Mouse (Mus musculus): ENCODE measurements around the gene Wnt5a.

The Wnt5a gene

DNA sequence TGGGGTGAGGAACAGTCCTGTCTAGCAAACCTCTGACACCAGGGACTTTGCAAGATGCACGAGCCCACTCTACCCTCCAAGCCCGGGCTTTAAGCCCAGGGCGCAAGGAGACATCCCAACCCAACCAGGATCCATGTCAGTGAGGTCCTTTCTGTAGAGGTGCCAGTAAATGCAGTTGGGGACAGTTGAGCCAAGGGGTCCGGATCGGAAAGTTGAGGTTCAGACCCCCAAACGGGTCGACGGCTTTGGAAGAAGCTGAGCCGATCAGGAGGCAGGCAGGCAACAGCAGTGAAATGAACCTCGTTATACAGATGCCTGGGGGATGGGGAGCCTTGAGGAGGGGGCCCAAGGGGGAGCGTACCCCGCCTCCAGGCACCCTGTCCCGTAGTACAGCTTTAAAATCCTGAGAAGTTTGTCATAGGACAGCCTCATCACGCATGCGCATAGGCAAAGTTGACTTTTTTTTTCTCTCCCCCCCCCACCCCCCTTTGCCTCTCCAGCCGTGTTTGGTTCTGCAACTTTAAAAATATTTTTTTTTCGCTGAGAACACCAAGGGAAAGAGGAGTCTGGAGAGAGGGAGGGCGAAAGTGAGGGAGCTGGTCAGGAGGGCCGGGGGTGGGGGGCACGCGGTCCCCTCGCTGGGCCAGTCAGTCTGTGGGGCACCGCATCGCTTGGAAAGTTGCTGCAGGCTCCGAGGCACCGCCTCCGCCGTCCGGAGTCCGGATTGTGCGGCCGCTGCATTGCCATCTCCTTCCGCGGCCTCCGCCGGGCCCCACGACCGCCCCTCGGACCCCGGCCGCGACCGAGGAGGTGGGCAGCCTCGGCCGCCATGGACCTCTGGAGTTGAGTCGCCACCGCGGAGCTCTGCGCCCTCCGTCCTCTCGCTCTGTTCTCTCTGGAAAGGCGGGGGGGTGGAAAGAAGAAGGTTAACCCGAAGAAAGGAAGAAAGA, at the start of gene Wnt5a:
TSS of gene Wnt5a (plus strand) at position 650 of the 950 bp plus-strand sequence.
- no peak for DNase-seq

DNA sequence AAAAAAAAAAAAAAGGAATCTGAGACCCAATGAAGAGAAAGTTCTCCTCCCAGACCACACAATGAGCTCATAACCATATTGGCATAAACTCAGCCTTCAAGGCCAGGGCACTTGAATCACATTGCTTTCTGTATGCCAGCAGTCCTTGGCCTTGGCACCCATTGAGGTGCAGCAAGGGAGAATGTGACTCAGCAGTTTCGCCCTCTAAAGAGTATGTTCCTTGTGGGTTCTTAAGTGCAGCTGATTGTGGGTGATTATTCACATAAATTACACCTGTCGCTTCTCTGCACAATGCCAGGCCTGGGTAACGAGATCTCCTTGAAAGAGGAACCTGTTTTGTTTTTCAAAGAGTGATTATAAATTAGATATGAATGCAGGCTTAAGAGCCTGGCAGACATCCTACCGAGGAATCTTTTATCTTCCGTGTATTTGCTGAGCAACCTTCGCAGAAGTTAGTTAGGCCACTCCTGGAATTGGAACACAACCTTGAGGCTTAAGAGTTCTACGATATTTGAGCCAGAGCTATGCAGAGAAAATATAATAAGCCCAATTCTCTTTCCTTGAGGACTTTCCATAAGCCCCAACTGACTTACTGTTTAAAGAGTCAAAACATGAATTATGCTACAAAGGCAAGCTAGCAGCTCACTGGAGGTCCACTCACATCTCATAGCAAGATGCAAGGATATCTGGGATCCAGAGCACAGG, 48.0 kb upstream of the Wnt5a start:
- peak; percentile 23 for DNase-seq

DNA sequence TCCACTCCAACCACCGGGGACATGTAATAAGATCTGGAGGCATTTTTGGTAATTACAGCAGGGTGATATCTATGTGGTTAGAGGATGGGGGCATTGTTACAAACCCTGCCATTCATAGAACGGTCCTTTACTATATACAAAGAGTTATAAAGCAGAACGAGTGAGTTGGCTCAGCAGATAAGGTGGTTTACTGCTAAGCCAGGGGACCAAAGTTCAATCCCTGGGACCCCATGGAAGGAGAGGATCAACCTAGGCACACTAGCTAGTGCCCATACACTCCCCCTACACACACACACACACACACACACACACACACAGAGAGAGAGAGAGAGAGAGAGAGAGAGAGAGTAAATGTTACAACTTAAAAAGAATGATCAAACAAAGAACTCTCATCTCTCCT, 47.1 kb upstream of the Wnt5a start:
- no peak for DNase-seq

DNA sequence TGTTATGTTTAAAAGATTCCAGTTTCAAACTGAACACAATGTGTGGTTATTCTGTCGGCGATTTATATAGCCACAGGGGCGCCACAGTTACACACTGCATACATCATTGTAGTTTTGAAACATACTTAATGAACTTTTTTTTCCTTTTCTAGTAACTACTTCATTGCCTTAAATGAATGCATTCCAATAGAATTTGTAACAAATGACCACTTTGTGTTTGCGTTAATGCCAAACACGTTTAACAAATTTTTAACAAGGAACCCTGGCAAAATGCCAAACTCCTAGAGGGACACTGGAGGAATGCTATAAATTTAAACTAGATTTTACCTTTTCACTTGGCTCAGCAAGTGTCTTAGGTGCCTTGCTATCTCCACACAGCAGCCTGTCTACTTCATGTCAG, 36.6 kb upstream of the Wnt5a start:
- DNase-seq = no peak

DNA sequence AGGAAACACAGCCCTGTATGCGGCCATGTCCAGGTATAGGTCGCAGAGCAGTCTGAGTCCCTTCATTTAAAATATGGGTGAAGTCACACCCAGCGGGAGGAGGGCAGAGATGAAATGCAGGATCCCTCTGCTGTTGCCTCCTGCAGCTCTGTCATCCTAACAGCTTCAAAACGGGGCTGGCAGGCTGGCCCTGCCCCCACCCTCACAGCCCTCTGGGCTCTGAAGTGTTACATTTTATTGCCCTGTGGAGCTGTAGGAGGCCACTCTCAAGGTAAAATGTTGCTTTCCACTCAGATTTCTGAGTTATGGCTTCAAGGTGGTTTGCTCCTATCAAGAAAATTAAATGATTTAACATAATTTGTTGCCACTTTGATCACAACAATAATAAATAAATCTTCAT, 34.9 kb upstream of the Wnt5a start:
- DNase-seq = no peak

DNA sequence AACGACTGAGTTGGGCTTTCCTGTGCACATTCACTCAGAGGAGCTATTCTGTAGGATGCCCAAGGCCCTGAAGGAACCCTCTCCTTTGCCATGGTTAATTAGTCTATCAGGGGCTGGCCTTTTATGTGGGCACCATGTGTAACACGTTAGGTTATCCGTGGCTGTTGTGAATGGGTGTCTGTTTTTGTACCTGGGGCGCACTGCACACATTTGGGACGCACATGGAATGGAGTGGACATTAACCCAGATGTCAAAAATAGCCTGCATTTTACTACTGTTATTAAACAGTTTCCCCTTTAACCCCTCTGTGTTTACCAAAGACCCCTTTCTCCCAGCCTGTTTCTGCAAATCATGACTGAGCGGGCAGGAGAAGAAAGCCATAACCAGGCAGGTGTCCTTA, 34.3 kb upstream of the Wnt5a start:
- DNase-seq = no peak

DNA sequence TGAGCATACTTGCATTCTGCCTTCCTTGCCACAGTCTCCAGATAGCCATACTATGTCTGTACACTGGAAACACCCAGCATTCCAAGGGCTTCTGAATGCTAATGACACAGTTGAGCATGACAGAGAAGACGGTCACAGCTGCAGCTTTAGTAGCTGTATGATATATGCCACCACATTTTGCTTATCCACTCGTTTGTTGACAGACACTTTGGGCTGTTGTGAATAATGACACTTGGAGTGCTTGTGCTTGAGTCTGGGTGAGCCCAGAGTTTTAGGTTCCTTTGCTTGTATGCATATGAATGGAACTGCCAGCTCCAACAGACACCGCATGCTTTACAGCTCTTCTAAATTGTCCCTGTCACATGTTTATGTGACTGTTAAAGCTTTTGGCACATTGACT, 29.5 kb upstream of the Wnt5a start:
- DNase-seq = no peak

DNA sequence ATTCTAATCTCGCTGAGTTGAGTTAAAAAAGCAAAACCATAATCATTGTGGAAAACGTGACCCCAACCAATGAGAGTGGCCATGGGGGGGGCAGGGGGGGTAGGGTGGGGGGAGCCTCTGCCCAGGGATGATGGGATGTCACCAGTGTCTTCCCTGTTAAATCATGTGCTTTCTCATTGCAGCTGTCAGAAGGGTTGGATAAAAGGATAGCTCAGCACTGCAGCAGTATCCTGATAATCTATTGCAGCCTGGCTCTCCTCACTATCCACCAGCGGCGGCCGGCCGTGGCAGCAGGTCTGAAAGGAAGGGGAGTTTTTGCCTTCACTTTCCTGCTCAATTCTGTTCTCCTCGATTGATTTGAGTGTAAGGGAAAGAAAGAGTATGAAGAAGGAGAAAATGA, 29.1 kb upstream of the Wnt5a start:
- DNase-seq = no peak

DNA sequence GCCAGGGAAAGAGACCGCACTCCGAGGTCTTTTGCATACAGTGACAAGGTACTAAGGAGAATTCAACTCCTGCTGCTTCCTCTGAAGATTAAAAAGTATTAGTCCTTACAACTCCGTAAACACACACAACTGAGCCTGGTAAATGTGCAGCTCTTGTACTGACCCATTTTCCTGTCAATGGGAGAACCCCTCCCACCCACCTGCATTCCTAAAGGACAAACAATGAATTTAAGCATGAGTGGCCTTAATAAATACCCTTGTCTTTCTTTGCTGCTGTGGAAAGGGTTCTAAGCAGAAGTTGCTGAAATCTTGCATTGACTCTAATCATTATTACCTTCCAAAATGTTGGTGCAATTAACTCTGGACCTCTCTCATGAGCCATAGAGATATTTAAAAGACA, 27.8 kb upstream of the Wnt5a start:
- DNase-seq = no peak

DNA sequence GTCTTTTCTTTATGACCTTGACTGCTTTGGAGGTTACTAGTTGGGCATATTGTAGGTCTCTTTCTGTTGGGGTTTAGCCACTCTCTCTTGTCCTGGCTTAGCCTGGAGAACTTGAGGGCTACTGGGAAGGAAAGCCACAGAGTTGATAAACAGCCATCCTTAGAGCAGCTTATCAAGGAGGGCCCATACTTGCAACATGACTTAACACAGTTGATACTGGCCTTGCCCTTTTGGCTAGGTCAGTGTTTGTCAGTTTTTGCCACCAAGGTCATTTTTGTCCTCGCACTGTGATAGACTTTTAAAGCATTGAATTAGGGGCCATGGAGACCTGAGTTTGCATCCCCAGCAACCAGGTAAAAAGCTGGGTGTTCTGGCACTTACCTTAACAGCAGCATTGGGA, 23.7 kb upstream of the Wnt5a start:
- no peak for DNase-seq

DNA sequence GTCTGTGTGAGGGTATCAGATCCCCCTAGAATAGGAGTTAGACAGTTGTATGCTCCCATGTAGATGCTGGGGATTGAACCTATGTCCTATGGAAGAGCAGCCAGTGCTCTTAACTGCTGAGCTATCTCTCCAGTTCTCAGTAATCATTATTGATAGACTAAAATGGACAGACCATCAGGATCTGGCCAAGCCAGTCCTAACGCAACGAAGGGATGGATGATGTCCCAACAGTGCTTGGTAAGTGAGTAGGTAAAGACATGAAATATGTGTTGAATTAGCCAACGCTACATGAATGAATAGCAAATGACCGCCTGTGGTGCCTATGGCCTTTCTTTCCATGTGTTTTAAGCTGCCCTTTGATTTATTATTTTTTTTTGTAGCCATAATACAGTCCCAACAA, 10.7 kb upstream of the Wnt5a start:
- no peak for DNase-seq

DNA sequence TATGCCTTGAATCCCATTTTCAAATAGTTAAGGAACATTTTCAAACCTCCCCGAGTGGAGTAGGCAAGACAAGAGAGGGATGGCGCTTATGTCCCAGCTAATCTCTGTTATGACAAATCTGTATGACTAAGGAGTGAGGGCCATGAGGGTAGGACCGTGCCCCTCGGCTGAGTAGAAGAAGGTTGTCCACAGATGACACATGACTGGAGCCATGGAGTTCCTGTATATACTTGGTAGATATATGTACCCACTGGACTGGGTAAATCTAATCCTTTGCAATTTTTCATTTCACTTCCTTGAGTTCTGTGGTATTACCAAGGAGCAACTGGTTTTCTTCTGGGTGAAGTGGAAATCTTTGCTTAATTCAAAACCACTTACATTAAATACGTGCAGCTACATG, 10.3 kb upstream of the Wnt5a start:
- no peak for DNase-seq

DNA sequence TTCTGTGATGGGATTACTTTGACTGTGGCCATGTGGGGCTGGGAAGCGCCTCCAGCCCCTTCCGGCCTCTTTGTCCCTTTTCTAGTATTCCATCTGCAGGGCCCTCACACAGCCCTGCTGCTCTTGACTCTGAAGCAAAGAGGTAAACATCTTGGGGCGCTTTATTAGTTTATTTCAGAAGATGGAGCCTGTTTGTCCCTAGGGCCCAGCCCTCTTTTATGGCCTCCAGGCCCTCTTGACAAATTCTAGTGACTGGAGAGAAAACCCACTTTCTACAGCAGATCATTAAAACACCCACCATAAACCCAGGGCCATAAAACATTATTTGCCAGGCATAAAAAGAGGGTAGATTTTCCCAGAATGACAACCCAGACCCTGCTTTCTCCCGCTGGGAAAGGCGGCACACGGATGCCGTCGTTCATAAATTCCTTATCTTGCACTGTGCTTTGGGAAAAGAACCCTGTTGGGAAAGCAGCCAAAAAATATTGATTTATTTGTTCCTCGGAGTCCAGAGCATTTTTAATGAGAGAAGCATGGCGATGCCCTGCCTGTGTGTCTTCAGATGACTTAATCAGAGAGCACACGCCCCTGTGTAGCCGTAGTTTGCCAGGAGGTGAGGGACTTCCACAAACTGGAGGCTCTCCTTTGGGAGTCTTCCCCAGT, 3.2 kb upstream of the Wnt5a start:
- DNase-seq = no peak

DNA sequence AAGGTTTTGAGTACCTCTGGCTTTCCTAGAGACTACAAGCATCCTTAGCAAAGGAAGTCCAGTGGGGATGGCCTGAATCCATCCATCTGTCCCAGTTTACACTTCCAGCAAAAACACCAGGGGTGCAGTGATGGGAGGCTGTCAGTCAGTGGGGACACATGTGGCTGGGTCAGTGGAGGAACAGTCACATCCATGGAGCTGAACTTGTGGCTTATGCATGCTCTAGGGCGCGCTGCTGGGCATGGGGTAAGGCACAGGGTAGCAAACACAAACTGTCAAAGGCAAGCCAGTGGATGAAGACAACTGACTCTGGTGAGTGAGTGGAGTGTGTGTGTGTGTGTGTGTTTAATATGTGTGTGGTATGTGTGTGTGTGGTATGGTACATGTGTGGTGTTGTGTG, 1.3 kb upstream of the Wnt5a start:
- no peak for DNase-seq

DNA sequence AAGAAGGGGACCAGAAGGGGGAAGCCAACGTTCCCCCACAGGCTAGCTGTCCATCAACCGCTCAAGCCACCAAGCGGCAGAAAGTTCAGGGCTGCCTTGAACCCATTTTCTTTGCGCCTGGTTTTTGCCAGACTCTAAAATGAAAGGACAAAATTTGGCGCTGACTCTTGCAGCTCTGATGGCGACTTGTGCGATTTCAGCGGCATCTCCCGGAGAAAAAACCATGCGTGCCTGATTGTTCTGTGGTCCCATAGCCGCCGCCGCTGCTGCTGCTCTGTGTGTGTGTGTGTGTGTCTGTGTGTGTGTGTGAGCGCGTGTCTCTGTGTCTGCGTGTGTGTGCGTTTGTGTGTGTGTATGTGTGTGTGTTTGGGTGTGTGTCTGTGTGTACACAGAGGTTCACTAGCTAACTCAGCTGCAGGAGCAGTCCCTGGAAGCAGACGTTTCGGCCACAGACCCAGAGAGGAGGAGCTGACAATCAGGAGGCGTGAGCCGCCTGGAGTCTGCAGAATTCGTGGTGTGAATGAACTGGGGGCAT, 568 bp downstream of the Wnt5a start:
- no peak for DNase-seq

DNA sequence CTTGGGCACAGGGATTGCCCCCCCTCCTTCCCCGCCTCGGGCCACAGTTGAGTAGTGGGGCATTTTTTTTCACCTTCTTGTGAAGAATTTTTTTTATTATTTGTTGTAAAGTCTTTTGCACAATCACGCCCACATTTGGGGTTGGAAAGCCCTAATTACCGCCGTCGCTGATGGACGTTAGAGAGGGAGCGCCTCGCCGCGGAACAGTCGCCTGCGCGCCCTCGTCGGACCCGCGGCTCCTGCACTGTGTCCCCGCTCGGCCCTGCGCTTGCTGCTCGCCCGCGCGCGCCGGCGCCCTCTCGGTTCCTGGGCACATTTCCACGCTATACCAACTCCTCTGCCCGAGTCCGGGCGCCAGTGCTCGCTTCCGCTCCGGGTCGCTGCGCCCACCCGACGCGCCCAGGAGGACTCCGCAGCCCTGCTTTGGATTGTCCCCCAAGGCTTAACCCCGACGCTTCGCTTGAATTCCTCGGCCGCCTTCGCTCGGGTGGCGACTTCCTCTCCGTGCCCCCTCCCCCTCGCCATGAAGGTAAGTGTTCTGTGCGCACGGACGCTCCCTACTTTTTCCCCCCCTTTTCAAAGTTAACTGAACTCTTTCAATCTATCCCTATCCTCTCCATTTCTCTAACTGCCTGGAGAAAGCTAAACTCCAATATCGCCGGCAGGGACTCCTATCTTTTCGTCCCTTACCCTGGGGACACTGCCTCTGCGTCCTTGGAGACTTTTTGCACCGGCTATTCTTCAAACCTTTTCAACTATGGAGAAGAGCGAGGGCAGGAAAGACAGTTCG, 1.2 kb downstream of the Wnt5a start:
- no peak for DNase-seq

DNA sequence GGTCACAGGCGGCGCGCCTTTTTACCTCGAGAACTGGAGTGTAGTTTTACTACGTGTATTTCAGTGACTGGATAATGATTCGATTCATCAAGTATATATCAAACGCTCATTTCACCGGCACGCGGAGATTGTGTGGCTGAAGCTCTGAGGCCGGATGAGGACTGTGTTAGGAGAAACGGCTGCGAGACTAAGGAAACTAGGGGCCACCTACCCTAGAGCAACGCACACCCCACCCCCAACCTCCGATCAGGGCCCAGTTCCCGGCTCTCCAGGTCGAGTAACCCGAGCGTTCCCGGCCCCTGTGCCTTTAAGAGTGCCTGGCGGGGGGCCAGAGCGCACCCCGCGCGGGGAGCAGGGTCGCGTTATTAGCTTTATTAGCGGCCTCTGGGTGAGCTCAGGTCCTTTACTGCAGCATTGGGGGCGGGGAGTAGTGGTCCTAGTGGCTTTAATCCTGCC, 1.9 kb downstream of the Wnt5a start:
- no peak for DNase-seq

DNA sequence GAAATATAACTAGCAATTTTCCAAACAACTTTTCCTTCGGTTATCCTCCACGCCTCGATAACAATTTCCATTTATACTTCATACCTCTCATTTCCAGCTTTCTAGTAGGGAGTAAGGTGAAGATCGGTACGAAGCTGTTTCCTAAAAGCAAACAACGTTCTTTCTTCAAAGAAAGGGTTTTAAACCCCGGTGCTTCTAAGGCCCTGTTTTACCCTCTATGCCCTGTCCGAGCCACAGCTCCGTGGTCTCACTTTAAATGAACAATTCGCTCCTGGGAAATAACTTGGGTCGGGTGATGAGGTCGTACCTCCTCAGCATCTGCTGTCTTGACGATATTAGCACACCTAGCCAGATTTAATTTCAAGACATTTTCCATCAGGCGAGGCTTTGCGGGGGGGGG, 2.5 kb downstream of the Wnt5a start:
- DNase-seq = no peak

DNA sequence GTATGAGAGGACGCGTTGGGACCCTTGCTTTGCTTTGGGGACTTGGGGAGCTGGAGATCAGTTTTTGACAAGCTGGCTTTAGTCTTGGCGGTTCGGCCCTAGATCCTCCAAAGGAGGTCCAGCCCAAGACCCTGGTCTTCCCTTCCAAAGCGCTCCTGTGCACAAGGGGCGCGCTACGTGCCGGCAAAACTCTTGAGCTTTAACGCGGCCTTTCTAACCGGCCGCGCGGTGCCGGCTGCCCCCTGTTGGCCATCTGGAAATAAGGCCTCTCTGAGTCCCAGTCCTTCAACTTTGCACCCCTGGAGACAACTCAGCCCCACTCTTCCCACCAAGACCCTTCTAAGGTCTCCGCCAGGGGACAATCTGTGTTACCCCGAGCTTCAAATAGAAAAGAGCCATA, 2.9 kb downstream of the Wnt5a start:
- DNase-seq = peak; percentile 76

DNA sequence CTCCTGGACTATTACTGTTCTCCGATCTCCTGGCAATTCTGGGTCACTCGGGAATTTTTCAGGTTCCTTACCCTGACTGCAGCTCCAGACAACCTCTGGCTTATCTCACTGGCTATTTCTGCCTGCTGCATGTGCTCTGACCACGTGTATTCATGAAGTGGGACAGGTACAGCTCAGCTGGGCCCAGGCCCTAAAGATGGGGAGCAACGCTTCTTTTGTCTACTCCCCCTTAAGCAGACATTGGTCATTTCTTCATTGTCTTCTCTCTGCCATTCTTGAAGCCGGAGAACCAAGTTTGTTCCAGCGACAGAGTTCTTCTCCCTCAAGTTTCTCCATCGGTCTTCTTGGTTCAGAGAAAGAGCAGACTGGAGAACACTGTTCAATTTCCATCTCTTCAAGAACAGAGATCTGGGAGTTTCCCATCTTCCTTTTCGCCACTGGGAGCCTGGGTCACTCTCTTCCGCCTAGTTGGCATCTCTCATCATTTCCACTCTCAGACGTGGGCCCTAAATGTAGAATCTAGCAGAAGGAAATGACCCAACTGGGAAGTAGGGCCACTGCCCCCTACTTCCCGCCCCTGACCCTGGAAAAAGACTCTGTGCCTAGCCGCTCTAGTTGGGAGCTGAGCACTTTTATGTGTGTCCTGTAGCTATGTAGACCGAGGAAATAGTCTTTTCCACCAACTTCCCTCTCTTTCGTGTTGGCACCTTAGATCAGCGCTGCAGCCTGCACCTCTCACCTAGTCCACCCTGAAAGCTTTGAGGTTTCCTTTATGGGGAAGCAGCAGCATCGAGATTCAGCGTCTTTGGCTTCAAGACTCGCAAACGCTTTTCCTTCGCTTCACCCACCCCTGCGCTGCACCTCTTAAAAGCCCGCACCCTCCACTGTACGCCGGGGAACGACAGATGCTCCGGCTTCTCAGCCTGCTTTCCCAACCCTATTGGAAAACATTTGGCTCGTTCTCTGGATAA, 4.0 kb downstream of the Wnt5a start:
- no peak for DNase-seq

All from lung, postnatal 14 days (tissue).